Mouse (Mus musculus) liver, adult 10 weeks (tissue): ENCODE measurements around the gene Olfr285. TPM values are rescaled to one million over a fixed set of nuclear protein-coding genes. Genes with fewer than 3 reads are reported as not detected.

Source experiments
- polyA plus RNA-seq: library from polyadenylated mRNA; stranded (reverse); fragments of 350-450 nt; fragmentation: Illumina TruSeq; extraction: RNeasy Lipid Tissue Mini Kit (QIAGEN cat#74804); gene quantifications from one replicate; pipeline ENCODE4 v1.2.3, GENCODE M21; 2014; ENCODE audit warnings: low read depth, low replicate concordance

Olfr285 gene
- polyA plus RNA-seq = not detected

DNA sequence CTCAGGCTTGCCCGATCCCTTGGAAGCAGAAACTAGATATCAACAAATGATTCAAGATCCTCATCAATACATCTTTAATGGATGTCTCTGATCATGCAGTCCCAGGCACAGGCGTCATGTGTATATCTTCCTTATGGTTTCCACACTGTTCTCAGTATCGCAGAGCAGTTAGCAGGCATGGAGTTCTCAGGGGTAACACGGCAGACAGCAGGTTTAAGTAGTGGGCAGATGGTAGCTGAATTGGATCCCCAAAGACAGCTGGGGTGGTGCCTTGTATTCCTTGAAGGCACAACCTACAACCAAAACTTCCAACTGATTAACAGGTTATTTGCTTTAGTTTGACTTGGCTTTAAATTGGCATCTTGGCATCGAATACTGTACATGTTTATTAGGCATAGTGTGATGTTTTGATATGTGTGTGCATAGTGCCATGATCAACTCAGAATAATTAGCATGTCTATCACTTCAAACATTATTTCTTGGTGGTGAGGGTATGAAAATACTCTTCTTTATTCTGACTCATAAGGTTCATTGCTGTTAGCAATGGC is at the start of gene Olfr285:
Gene Olfr285 (minus strand): TSS at position 177 of the 548 bp plus-strand sequence.

DNA sequence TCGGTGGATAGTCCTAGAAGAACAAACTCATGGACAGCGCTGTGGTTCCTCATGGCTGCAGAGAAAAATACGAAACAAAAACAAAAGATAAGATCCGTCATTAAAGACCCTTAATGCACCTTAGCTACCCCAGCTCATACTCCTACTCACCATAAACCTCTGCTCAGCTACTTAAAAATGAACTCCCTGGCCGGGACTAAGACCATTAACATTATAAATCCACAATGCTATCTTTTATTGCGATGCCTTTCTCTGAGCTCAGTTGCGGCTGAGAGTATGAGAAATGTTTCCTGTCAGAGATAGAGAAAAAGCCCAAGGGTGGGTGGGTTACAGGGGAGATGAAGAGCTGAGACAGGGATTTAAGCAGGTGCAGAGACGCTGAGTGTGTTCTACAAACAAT is 23.7 kb upstream of the Olfr285 start, which contains the start of gene Olfr284:
Gene Olfr284 (minus strand): TSS at position 101 of the 400 bp plus-strand sequence.

DNA sequence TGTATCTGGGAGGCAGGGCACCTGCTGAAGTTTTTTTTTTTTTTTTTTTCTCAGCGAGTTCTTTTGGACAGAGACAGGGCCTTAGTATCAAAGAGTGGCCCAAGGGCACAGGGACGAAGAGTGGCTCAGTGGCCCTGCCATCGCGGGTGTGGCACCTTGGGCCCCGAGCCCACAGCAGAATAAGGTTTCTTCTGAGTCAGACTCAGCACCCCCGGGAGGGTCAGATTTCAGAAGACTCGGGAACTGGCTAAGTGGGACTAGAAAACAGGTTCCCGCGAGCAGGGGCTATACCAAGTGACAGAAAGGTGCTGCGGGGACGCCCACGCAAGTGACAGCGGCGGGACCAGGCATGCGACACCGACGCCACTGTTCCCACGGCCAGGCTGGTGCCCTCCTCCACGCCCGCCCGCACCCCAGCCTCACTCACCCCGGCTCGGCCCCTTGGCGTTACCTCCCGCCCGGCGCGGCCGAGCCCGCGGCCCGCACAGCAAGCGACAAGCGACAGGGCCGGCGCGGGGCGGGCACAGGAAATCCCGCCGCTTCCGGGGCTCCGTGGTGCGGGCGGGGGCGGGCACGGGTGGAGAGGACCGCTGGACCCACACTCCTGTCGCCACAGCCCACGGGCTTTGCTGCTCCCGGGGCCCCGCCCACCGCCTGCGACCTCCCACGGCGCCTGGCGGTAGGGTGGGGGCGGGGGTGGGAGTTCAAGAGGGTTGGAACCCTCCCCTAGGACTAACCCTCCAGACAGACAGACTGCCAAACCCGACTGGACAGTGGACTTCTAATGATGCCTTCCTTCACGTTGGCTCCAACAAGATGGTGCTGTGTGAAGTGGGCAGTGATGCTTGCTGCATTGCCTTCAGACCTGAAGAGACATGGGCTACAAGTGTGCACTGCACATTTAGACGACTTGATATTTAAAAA is 21.3 kb downstream of the Olfr285 start, which contains the start of gene Zfp641:
Gene Zfp641 (minus strand): TSS at position 534 of the 924 bp plus-strand sequence.

Other genes starting within 250 kb of the Olfr285 start
- 2.6 TPM for gene Pfkm, start 224.8 kb downstream of the Olfr285 start, polyA plus RNA-seq
- gene Senp1, start 223.6 kb downstream of the Olfr285 start, polyA plus RNA-seq = 8.6 TPM
- gene Asb8, start 151.7 kb downstream of the Olfr285 start, polyA plus RNA-seq = 16.2 TPM
- not detected for gene Ccdc184, start 150.2 kb downstream of the Olfr285 start, polyA plus RNA-seq
- not detected for gene Olfr288, start 121.8 kb downstream of the Olfr285 start, polyA plus RNA-seq
- not detected for gene Gm44579, start 96.4 kb downstream of the Olfr285 start, polyA plus RNA-seq
- not detected for gene Olfr287, start 96.3 kb downstream of the Olfr285 start, polyA plus RNA-seq
- not detected for gene Olfr286, start 82.9 kb downstream of the Olfr285 start, polyA plus RNA-seq
- not detected for gene H1fnt, start 60.1 kb downstream of the Olfr285 start, polyA plus RNA-seq
- gene Zfp641, start 21.2 kb downstream of the Olfr285 start, polyA plus RNA-seq = 0.32 TPM
- not detected for gene Olfr284, start 23.6 kb upstream of the Olfr285 start, polyA plus RNA-seq
- not detected for gene Olfr283, start 63.6 kb upstream of the Olfr285 start, polyA plus RNA-seq
- gene Olfr282, start 113.9 kb upstream of the Olfr285 start, polyA plus RNA-seq = not detected
- gene Olfr281, start 135.2 kb upstream of the Olfr285 start, polyA plus RNA-seq = not detected
- not detected for gene OR5BS1P, start 152.5 kb upstream of the Olfr285 start, polyA plus RNA-seq
- not detected for gene Lalba, start 165.4 kb upstream of the Olfr285 start, polyA plus RNA-seq
- gene Olfr279, start 175.0 kb upstream of the Olfr285 start, polyA plus RNA-seq = not detected
- 18.8 TPM for gene Kansl2, start 216.9 kb upstream of the Olfr285 start, polyA plus RNA-seq